Mouse (Mus musculus): ENCODE results near the gene Aloxe3. TPM values are rescaled to one million over a fixed set of nuclear protein-coding genes. Genes with fewer than 3 reads are reported as not detected.
A peak's percentile ranks its signal among the peaks of the same experiment; 100 is the strongest.

Aloxe3 gene
- 0.25 TPM in 1 of 2 replicates, not detected in the other for total RNA-seq (2017)

- no peak for ATAC-seq (ENCODE audit: extremely low read depth, insufficient number of reproducible peaks, low FRiP score, poor library complexity, severe bottlenecking)
These were observed at the start of gene Aloxe3 for GRCm38 (mm10) chr11:69125852-69125918. TSS of gene Aloxe3 (plus strand) at chr11:69125896.

- no peak for ATAC-seq (ENCODE audit: extremely low read depth, insufficient number of reproducible peaks, low FRiP score, poor library complexity, severe bottlenecking)
These were observed 49.1 kb upstream of the Aloxe3 start for GRCm38 (mm10) chr11:69076572-69076971.

GRCm38 (mm10) chr11:69077316-69077715, 48.4 kb upstream of the Aloxe3 start:
- no peak for ATAC-seq (ENCODE audit: extremely low read depth, insufficient number of reproducible peaks, low FRiP score, poor library complexity, severe bottlenecking)

GRCm38 (mm10) chr11:69078041-69078440, 47.7 kb upstream of the Aloxe3 start:
- no peak for ATAC-seq (ENCODE audit: extremely low read depth, insufficient number of reproducible peaks, low FRiP score, poor library complexity, severe bottlenecking)

GRCm38 (mm10) chr11:69078805-69079438, 46.8 kb upstream of the Aloxe3 start:
- ATAC-seq (ENCODE audit: extremely low read depth, insufficient number of reproducible peaks, low FRiP score, poor library complexity, severe bottlenecking): peak; percentile 75; the same call in 1 of the 2 replicates

GRCm38 (mm10) chr11:69080102-69080854, 45.4 kb upstream of the Aloxe3 start:
- ATAC-seq (ENCODE audit: extremely low read depth, insufficient number of reproducible peaks, low FRiP score, poor library complexity, severe bottlenecking): no peak

- ATAC-seq (ENCODE audit: extremely low read depth, insufficient number of reproducible peaks, low FRiP score, poor library complexity, severe bottlenecking): no peak
These were observed 44.9 kb upstream of the Aloxe3 start for GRCm38 (mm10) chr11:69080855-69081222.

- no peak for ATAC-seq (ENCODE audit: extremely low read depth, insufficient number of reproducible peaks, low FRiP score, poor library complexity, severe bottlenecking)
These were observed 44.1 kb upstream of the Aloxe3 start for GRCm38 (mm10) chr11:69081613-69082012.

GRCm38 (mm10) chr11:69085608-69086007, 40.1 kb upstream of the Aloxe3 start:
- no peak for ATAC-seq (ENCODE audit: extremely low read depth, insufficient number of reproducible peaks, low FRiP score, poor library complexity, severe bottlenecking)

GRCm38 (mm10) chr11:69086390-69086789, 39.3 kb upstream of the Aloxe3 start:
- no peak for ATAC-seq (ENCODE audit: extremely low read depth, insufficient number of reproducible peaks, low FRiP score, poor library complexity, severe bottlenecking)

- ATAC-seq (ENCODE audit: extremely low read depth, insufficient number of reproducible peaks, low FRiP score, poor library complexity, severe bottlenecking): no peak
These were observed 38.6 kb upstream of the Aloxe3 start for GRCm38 (mm10) chr11:69087082-69087481.

- no peak for ATAC-seq (ENCODE audit: extremely low read depth, insufficient number of reproducible peaks, low FRiP score, poor library complexity, severe bottlenecking)
These were observed 38.1 kb upstream of the Aloxe3 start for GRCm38 (mm10) chr11:69087597-69087996.

GRCm38 (mm10) chr11:69088103-69088855, 37.4 kb upstream of the Aloxe3 start, which contains the start of gene Vamp2:
TSS of gene Vamp2 (plus strand) at chr11:69088490.
- ATAC-seq (ENCODE audit: extremely low read depth, insufficient number of reproducible peaks, low FRiP score, poor library complexity, severe bottlenecking): peak; percentile 59

GRCm38 (mm10) chr11:69088856-69089615, 36.7 kb upstream of the Aloxe3 start:
- ATAC-seq (ENCODE audit: extremely low read depth, insufficient number of reproducible peaks, low FRiP score, poor library complexity, severe bottlenecking): no peak

GRCm38 (mm10) chr11:69089616-69090290, 35.9 kb upstream of the Aloxe3 start:
- ATAC-seq (ENCODE audit: extremely low read depth, insufficient number of reproducible peaks, low FRiP score, poor library complexity, severe bottlenecking): no peak

GRCm38 (mm10) chr11:69090367-69090766, 35.3 kb upstream of the Aloxe3 start:
- no peak for ATAC-seq (ENCODE audit: extremely low read depth, insufficient number of reproducible peaks, low FRiP score, poor library complexity, severe bottlenecking)

GRCm38 (mm10) chr11:69091566-69092385, 33.9 kb upstream of the Aloxe3 start:
- no peak for ATAC-seq (ENCODE audit: extremely low read depth, insufficient number of reproducible peaks, low FRiP score, poor library complexity, severe bottlenecking)

- ATAC-seq (ENCODE audit: extremely low read depth, insufficient number of reproducible peaks, low FRiP score, poor library complexity, severe bottlenecking): no peak
These were observed 33.3 kb upstream of the Aloxe3 start for GRCm38 (mm10) chr11:69092386-69092751.

Measured in neutrophil, adult 5-6 weeks (primary cell).